Mouse (Mus musculus) lung, adult 2 months (tissue): ENCODE measurements at regions not wholly inside any gene's neighbourhood (a gene's known extent, or its start where the extent isn't known, plus 50 kb on each side); places are given as distances from the start of the nearest gene placed in this dataset.

Source experiments
- CTCF ChIP-seq: fragments of 200-500 bp; IDR thresholded peaks from 2 replicates; pipeline ENCODE4 v1.5.1; 2011; ENCODE audit warnings: mild to moderate bottlenecking, low read length, control low read depth; ENCODE audit not compliant: insufficient read depth
- POLR2A ChIP-seq: fragments of 200-500 bp; IDR thresholded peaks from 2 replicates; pipeline ENCODE4 v1.6.1; 2011; ENCODE audit warnings: low read depth, mild to moderate bottlenecking, control low read depth, low read length, borderline replicate concordance; ENCODE audit errors: extremely low read depth

- TF ChIP-seq CTCF (no peak), POLR2A (no peak)
These were observed 315.5 kb upstream of the Cxcr4 start for GRCm38 (mm10) chr1:128907566-128907965.
